Mouse (Mus musculus) retina, postnatal 7 days (tissue): Measurements from ENCODE around the gene Prph2.

Source experiments
- DNase-seq: peaks from one replicate; pipeline ENCODE4 v3.0.0-alpha.2; 2012; ENCODE audit warnings: low read depth, low spot score

Prph2 gene

DNA sequence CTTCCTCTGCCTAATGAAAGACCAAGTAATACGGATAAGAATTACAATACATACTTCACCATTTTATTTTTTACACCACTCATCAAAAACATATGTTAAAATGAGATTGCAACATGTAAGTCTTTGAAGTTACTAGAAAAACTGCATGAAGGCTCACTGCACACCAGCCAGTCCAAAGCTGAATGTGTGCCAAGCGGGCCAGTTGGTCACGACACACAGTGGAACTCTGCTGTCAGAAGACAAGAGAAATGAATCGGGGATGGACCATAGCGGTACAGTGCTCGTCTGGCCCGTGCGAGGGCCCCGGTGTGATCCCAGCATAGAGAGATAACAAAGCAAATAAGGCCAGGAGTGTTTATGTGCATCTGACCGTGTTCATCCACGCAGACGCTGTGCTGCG is 52.9 kb downstream of the Prph2 start:
- DNase-seq, result no peak

DNA sequence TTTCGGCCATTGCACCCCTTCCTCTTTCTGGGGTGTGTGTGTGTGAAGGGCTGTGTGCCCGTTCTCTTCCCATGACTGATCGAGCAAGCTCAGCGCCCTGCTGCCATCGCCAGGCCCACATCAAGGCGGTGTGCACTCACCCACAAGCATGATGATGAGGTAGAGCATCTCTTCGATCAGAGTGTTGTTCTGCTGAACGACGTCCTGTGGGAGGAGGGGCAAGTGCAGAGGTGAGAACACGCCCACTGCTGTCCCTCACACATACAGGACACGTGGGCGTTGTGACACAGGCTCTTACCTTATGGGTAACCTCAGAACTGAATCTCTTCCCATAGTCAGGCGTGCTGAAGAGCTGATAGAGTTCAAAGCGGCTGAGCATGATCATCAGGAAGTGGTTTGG is 56.6 kb downstream of the Prph2 start:
- no peak for DNase-seq

DNA sequence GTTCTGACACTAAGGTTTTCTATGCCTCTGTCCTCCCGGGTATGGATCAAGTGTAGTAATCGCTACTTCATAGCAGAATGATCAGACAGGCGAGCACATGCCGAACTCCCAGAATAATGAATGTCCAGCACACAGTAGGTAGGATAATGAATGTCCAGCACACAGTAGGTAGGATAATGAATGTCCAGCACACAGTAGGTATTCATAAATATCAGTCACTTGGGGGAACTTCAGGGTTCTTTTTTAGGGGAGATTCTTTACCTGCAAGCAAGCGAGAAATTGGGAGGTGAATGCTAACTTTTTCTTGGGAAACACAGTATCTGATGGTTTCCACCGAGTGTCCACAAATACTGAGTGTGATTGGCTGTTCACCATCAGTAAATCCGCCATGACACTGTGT is 62.3 kb downstream of the Prph2 start:
- no peak for DNase-seq
